Mouse (Mus musculus) ES-E14 (cell line): Measurements from ENCODE around the gene Mre11a.

Source experiments
- HCFC1 ChIP-seq: IDR thresholded peaks from 2 replicates; pipeline ENCODE4 v1.6.1; 2012; ENCODE audit warnings: low read length, inconsistent platforms, borderline replicate concordance; ENCODE audit not compliant: insufficient read depth
- MAFK ChIP-seq: IDR thresholded peaks from 2 replicates; pipeline ENCODE4 v1.6.1; 2014; ENCODE audit warnings: mild to moderate bottlenecking, low read depth, low read length, inconsistent platforms; ENCODE audit not compliant: insufficient read depth
- ZNF384 ChIP-seq: IDR thresholded peaks from 2 replicates; pipeline ENCODE4 v1.6.1; 2012; ENCODE audit warnings: low read depth, low read length, inconsistent platforms

DNA sequence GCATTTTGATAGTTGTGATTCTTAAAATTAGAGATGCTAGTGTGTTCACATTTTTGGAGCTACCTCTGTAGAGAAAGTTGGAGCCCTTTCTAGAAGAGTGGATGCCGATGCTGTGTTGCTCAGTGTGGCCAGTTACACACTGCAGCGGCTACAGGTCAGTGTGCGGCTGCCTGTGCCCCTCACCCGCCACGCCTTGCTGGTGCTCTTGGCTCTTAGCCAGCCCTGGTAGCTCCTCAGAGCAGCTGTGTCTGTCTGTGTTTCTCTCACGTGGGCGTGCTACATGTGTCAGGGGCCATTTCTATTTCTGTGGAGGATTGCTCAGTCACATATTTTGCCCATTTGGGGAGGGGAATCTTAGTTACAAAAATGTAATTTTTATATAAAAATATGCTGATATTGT is 55.1 kb downstream of the Mre11a start:
- TF ChIP-seq ZNF384 = no peak
- TF ChIP-seq MAFK = no peak
- no peak for TF ChIP-seq HCFC1
